Mouse (Mus musculus) Patski (cell line): ENCODE results near the gene Olfr1030. TPM values are rescaled to one million over a fixed set of nuclear protein-coding genes. Genes with fewer than 3 reads are reported as not detected.
"Not testable (repeated sequence)": the region's sequence is repeated elsewhere in the genome, so short reads cannot be mapped to it uniquely, and the experiment has no call there.

ENCODE experiments used
- ATAC-seq: fragments of 100-300 bp; one replicate; pipeline ENCODE4 v1.8.0; 2021
- CTCF ChIA-PET: fragments of 350-600 bp; sonication (Branson Sonifier 250); formaldehyde crosslinking; loops from one replicate; lab custom pipeline; 2022; ENCODE audit warnings: inconsistent platforms; lab: Charles Lee
- POLR2A ChIA-PET: fragments of 350-600 bp; sonication (Branson Sonifier 250); formaldehyde crosslinking; loops from one replicate; lab custom pipeline; 2022; ENCODE audit warnings: antibody characterized with exemption, inconsistent platforms; lab: Charles Lee
- DNase-seq: peaks from one replicate; pipeline ENCODE4 v3.0.0-alpha.2; 2011; ENCODE audit warnings: low read depth, low spot score
- H3K27me3 ChIP-seq: fragments of 371-371 bp; one replicate; pipeline ENCODE4 v1.5.1; 2021
- CTCF ChIP-seq: fragments of 100-300 bp; IDR thresholded peaks from one replicate; pipeline ENCODE4 v1.5.1; 2021
- in situ Hi-C: fragments of 300-500 bp; cut with MboI; formaldehyde crosslinking; loops from 3 replicates; pipeline ENCODE4 v1.11.1; 2018; ENCODE audit warnings: low pct_unique_long_range_greater_than_20kb, mixed read lengths
- polyA plus RNA-seq: library from polyadenylated mRNA; unstranded; gene quantifications from one replicate; pipeline ENCODE4 v1.2.3, GENCODE M21; 2021

Gene Olfr1030
- polyA plus RNA-seq, result not detected

GRCm38 (mm10) chr2:85978976-85979375, at the start of gene Olfr1030:
Gene Olfr1030 (plus strand): TSS chr2:85979276.
- CTCF ChIA-PET, result no interaction called here
- H3K27me3 ChIP-seq, result no peaks in the 10 kb centered on the region
- ATAC-seq, result no peak
- POLR2A ChIA-PET, result no interaction called here
- no peak for DNase-seq
- in situ Hi-C loops, result no loop called here
- TF ChIP-seq CTCF, result no peak

GRCm38 (mm10) chr2:85950137-85950536, 28.9 kb upstream of the Olfr1030 start, which contains the start of gene Olfr1028:
Gene Olfr1028 (plus strand): TSS chr2:85950437.
- no peak for ATAC-seq
- ChIA-PET CTCF (no interaction called here), POLR2A (no interaction called here)
- no peaks in the 10 kb centered on the region for H3K27me3 ChIP-seq
- no peak for DNase-seq
- in situ Hi-C loops, result no loop called here
- no peak for TF ChIP-seq CTCF

GRCm38 (mm10) chr2:85973595-85973994, 5.5 kb upstream of the Olfr1030 start, which contains the start of gene Olfr1029:
Gene Olfr1029 (plus strand): TSS chr2:85973895.
- TF ChIP-seq CTCF, result no peak
- no peak for ATAC-seq
- CTCF ChIA-PET, result no interaction called here
- in situ Hi-C loops, result no loop called here
- POLR2A ChIA-PET, result no interaction called here
- no peaks in the 10 kb centered on the region for H3K27me3 ChIP-seq
- no peak for DNase-seq

- no peak for TF ChIP-seq CTCF
- DNase-seq, result no peak
- ATAC-seq, result no peak
- POLR2A ChIA-PET, result no interaction called here
- in situ Hi-C loops, result no loop called here
- H3K27me3 ChIP-seq, result no peaks in the 10 kb centered on the region
- CTCF ChIA-PET, result no interaction called here
These were observed 10.9 kb downstream of the Olfr1030 start, which contains the start of gene Olfr1031 for GRCm38 (mm10) chr2:85990004-85990403. Gene Olfr1031 (plus strand): TSS chr2:85990304.

GRCm38 (mm10) chr2:86005240-86005639, 26.2 kb downstream of the Olfr1030 start, which contains the start of gene Olfr1032:
Gene Olfr1032 (plus strand): TSS chr2:86005540.
- no peak for TF ChIP-seq CTCF
- POLR2A ChIA-PET, result no interaction called here
- ATAC-seq (no peak), DNase-seq (no peak)
- in situ Hi-C loops, result no loop called here
- CTCF ChIA-PET, result no interaction called here
- no peaks in the 10 kb centered on the region for H3K27me3 ChIP-seq

- DNase-seq, ATAC-seq, H3K27me3 ChIP-seq, POLR2A ChIA-PET, CTCF ChIA-PET, in situ Hi-C loops: not testable (repeated sequence)
These were observed 41.3 kb downstream of the Olfr1030 start, which contains the start of gene Olfr1033 for GRCm38 (mm10) chr2:86020406-86020805. Gene Olfr1033 (plus strand): TSS chr2:86020633.

- in situ Hi-C loops, DNase-seq, POLR2A ChIA-PET, CTCF ChIA-PET, H3K27me3 ChIP-seq, ATAC-seq: not testable (repeated sequence)
These were observed 42.4 kb downstream of the Olfr1030 start for GRCm38 (mm10) chr2:86021518-86021917.

Other genes starting within 250 kb of the Olfr1030 start
- not detected for gene Olfr1012, start 216.5 kb upstream of the Olfr1030 start, polyA plus RNA-seq
- gene Olfr1013, start 212.2 kb upstream of the Olfr1030 start, polyA plus RNA-seq, result not detected
- gene Olfr1014, start 206.6 kb upstream of the Olfr1030 start, polyA plus RNA-seq, result not detected
- gene Olfr1015, start 197.3 kb upstream of the Olfr1030 start, polyA plus RNA-seq, result not detected
- not detected for gene Olfr1016, start 176.7 kb upstream of the Olfr1030 start, polyA plus RNA-seq
- not detected for gene Olfr1018, start 160.8 kb upstream of the Olfr1030 start, polyA plus RNA-seq
- gene Olfr1019, start 133.8 kb upstream of the Olfr1030 start, polyA plus RNA-seq, result not detected
- gene Olfr1020, start 132.2 kb upstream of the Olfr1030 start, polyA plus RNA-seq, result not detected
- gene Olfr1022, start 110.7 kb upstream of the Olfr1030 start, polyA plus RNA-seq, result not detected
- not detected for gene Olfr1023, start 93.6 kb upstream of the Olfr1030 start, polyA plus RNA-seq
- not detected for gene Olfr1024, start 74.2 kb upstream of the Olfr1030 start, polyA plus RNA-seq
- gene Olfr1025-ps1, start 64.1 kb upstream of the Olfr1030 start, polyA plus RNA-seq, result not detected
- gene Olfr1026, start 57.7 kb upstream of the Olfr1030 start, polyA plus RNA-seq, result not detected
- gene Olfr1028, start 28.8 kb upstream of the Olfr1030 start, polyA plus RNA-seq, result not detected
- gene Olfr1029, start 5.4 kb upstream of the Olfr1030 start, polyA plus RNA-seq, result not detected
- not detected for gene Olfr1031, start 11.0 kb downstream of the Olfr1030 start, polyA plus RNA-seq
- not detected for gene Olfr1032, start 26.3 kb downstream of the Olfr1030 start, polyA plus RNA-seq
- gene Olfr1033, start 41.4 kb downstream of the Olfr1030 start, polyA plus RNA-seq, result not detected
- gene Olfr1034, start 66.6 kb downstream of the Olfr1030 start, polyA plus RNA-seq, result not detected
- not detected for gene Olfr1036, start 94.7 kb downstream of the Olfr1030 start, polyA plus RNA-seq
- not detected for gene Olfr1037, start 108.1 kb downstream of the Olfr1030 start, polyA plus RNA-seq
- gene Olfr1039, start 156.7 kb downstream of the Olfr1030 start, polyA plus RNA-seq, result not detected
- gene Olfr1040, start 167.5 kb downstream of the Olfr1030 start, polyA plus RNA-seq, result not detected
- gene Olfr1042, start 182.6 kb downstream of the Olfr1030 start, polyA plus RNA-seq, result not detected
- not detected for gene Olfr1043, start 188.2 kb downstream of the Olfr1030 start, polyA plus RNA-seq
- not detected for gene Olfr1044, start 198.5 kb downstream of the Olfr1030 start, polyA plus RNA-seq
- gene Olfr52, start 206.4 kb downstream of the Olfr1030 start, polyA plus RNA-seq, result not detected
- not detected for gene Olfr1045, start 223.7 kb downstream of the Olfr1030 start, polyA plus RNA-seq
- not detected for gene Olfr1046, start 240.0 kb downstream of the Olfr1030 start, polyA plus RNA-seq